Mouse (Mus musculus) liver, postnatal 0 days (tissue): Measurements from ENCODE around the gene Gria1. TPM values are rescaled to one million over a fixed set of nuclear protein-coding genes. Genes with fewer than 3 reads are reported as not detected.

ENCODE experiments used
- ATAC-seq: fragments of 200-750 bp; cut with Nextera tagmentation; 2 replicates; pipeline ENCODE4 v1.8.0; 2017; ENCODE audit warnings: mild to moderate bottlenecking, moderate library complexity
- DNase-seq: peaks from one replicate; pipeline ENCODE4 v3.0.0-alpha.2; 2016
- H3K27ac ChIP-seq: fragments of 300-500 bp; sonication (generic); 2 replicates; pipeline ENCODE4 v1.5.1; 2014; ENCODE audit warnings: antibody characterized with exemption, moderate library complexity, mild to moderate bottlenecking, low read depth
- H3K27me3 ChIP-seq: fragments of 300-500 bp; sonication (generic); 2 replicates; pipeline ENCODE4 v1.6.1; 2014; ENCODE audit warnings: low read length, control low read depth, mixed read lengths; ENCODE audit not compliant: insufficient read depth
- H3K36me3 ChIP-seq: fragments of 300-500 bp; sonication (generic); replicated peaks from 2 replicates; pipeline ENCODE4 v1.6.1; 2014; ENCODE audit warnings: mild to moderate bottlenecking, control low read depth, low read length, moderate library complexity, mixed read lengths; ENCODE audit not compliant: insufficient read depth
- H3K4me1 ChIP-seq: fragments of 300-500 bp; sonication (generic); 2 replicates; pipeline ENCODE4 v1.6.1; 2014; ENCODE audit warnings: antibody characterized with exemption, mild to moderate bottlenecking, control low read depth; ENCODE audit not compliant: insufficient read depth
- H3K4me2 ChIP-seq: fragments of 300-500 bp; sonication (generic); 2 replicates; pipeline ENCODE4 v1.6.1; 2014; ENCODE audit warnings: low read depth, mild to moderate bottlenecking, low read length, moderate library complexity, mixed read lengths
- H3K4me3 ChIP-seq: fragments of 300-500 bp; sonication (generic); 2 replicates; pipeline ENCODE4 v1.5.1; 2014; ENCODE audit warnings: low read depth, low read length
- H3K9ac ChIP-seq: fragments of 300-500 bp; sonication (generic); replicated peaks from 2 replicates; pipeline ENCODE4 v1.6.1; 2014; ENCODE audit warnings: mild to moderate bottlenecking, moderate library complexity
- H3K9me3 ChIP-seq: fragments of 300-500 bp; sonication (generic); 2 replicates; pipeline ENCODE4 v1.6.1; 2016; ENCODE audit warnings: mild to moderate bottlenecking, control low read depth, low read length, mixed read lengths
- CTCF ChIP-seq: sonication (generic); IDR thresholded peaks from 2 replicates; pipeline ENCODE4 v1.5.1; 2016; ENCODE audit warnings: antibody characterized with exemption, low read depth
- EP300 ChIP-seq: IDR thresholded peaks from 2 replicates; pipeline ENCODE4 v1.6.1; 2016; ENCODE audit warnings: antibody characterized with exemption, low read depth, mild to moderate bottlenecking
- WGBS: fragments of 180-500 bp; shearing (Covaris S2); extraction: QIAGEN DNeasy Blood & Tissue Kit; methylation state at CpG from one replicate; pipeline ENCODE4 v1.1.7; 2014; ENCODE audit not compliant: insufficient replicate concordance; 5-methylcytosine and 5-hydroxymethylcytosine counted together
- polyA plus RNA-seq: library from polyadenylated mRNA; unstranded; fragments of >200 nt; fragmentation: Nextera tagmentation; extraction: Ambion mirVana; gene quantifications from 2 replicates; pipeline ENCODE4 v1.2.1, GENCODE M21; 2015

Gria1 gene
- polyA plus RNA-seq, 1 experiment from 2014 or later = not detected

DNA sequence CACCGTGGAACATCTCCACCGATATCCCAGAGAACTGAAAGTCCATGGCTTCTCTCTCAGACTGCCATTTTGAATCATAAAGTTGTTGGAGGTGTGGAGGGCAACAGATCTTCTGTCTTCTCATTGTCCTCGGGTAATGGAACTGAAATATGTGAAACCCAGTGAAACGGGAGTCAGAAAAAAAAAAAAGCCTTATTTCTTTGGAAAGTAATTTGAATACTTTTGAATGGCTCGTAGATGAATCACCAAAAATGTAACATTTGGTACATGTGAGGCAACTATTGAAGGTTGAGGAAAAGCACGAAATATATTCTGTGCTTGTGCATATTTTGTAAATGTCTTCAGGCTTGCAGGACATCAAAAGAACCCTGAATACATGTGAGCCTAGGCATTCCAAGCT lies 151.7 kb downstream of the Gria1 start:
- Histone ChIP-seq H3K4me1 (no peaks in the 10 kb centered on the region), H3K9me3 (no peaks in the 10 kb centered on the region), H3K27me3 (no peaks in the 10 kb centered on the region), H3K4me3 (no peak overlapping the region), H3K4me2 (no peak overlapping the region), H3K9ac (no peak overlapping the region), H3K36me3 (no peaks in the 10 kb centered on the region), H3K27ac (no peak overlapping the region)
- ATAC-seq = no peak
- DNase-seq = no peak
- no peak for TF ChIP-seq EP300
- TF ChIP-seq CTCF = no peak
- 73% methylated on average over 6 of the region's 6 CpGs for WGBS

- Histone ChIP-seq H3K9ac (no peak overlapping the region), H3K27me3 (no peaks in the 10 kb centered on the region), H3K4me1 (no peaks in the 10 kb centered on the region), H3K4me2 (no peak overlapping the region), H3K9me3 (no peaks in the 10 kb centered on the region), H3K4me3 (no peak overlapping the region), H3K27ac (no peak overlapping the region), H3K36me3 (no peaks in the 10 kb centered on the region)
- TF ChIP-seq CTCF = no peak
- TF ChIP-seq EP300 = no peak
- 60% methylated on average over 6 of the region's 6 CpGs for WGBS
- DNase-seq = no peak
- ATAC-seq = no peak
These were observed 158.9 kb downstream of the Gria1 start for GRCm38 (mm10) chr11:57170058-57170457.

DNA sequence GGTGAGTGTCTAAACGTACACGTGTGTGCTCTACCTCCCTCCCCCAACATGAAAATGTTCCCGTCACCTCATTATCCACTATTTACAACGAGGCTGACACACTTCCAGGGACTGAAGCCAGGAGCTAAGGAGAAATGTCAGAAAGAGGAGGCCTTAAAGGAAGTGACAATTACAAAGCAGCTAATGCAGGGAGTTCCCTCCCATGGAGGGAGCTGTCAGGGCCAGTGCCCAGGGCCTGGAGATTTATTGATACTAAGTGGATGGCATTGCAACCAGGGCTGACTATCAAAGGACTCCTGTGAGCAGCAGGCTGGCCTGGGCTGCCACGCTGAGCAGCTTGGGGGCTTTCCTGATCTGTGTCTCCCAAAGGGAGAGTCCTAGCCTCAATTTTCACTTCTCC lies 163.0 kb downstream of the Gria1 start:
- no peak for ATAC-seq
- H3K4me2 ChIP-seq = no peak overlapping the region
- TF ChIP-seq CTCF (no peak), EP300 (no peak)

GRCm38 (mm10) chr11:57176552-57176951 lies 165.4 kb downstream of the Gria1 start:
- no peaks in the 10 kb centered on the region for H3K9me3 ChIP-seq
- no peak for ATAC-seq
- H3K4me2 ChIP-seq = no peak overlapping the region
- H3K9ac ChIP-seq = no peak overlapping the region
- no peak for DNase-seq
- no peak for TF ChIP-seq EP300
- peak; percentile 31 for TF ChIP-seq CTCF
- WGBS = 39% methylated on average over 3 of the region's 3 CpGs
- H3K4me1 ChIP-seq = no peaks in the 10 kb centered on the region
- no peak overlapping the region for H3K27ac ChIP-seq
- H3K4me3 ChIP-seq = no peak overlapping the region
- H3K36me3 ChIP-seq = no peaks in the 10 kb centered on the region
- H3K27me3 ChIP-seq = no peaks in the 10 kb centered on the region

More for the DNA sequence above, 163.0 kb downstream of the Gria1 start:
- DNase-seq = no peak
- H3K36me3 ChIP-seq = no peaks in the 10 kb centered on the region
- H3K27me3 ChIP-seq = no peaks in the 10 kb centered on the region
- 46% methylated on average over 5 of the region's 5 CpGs for WGBS
- H3K9ac ChIP-seq = no peak overlapping the region
- no peak overlapping the region for H3K4me3 ChIP-seq
- no peak overlapping the region for H3K27ac ChIP-seq
- H3K9me3 ChIP-seq = no peaks in the 10 kb centered on the region
- H3K4me1 ChIP-seq = no peaks in the 10 kb centered on the region

DNA sequence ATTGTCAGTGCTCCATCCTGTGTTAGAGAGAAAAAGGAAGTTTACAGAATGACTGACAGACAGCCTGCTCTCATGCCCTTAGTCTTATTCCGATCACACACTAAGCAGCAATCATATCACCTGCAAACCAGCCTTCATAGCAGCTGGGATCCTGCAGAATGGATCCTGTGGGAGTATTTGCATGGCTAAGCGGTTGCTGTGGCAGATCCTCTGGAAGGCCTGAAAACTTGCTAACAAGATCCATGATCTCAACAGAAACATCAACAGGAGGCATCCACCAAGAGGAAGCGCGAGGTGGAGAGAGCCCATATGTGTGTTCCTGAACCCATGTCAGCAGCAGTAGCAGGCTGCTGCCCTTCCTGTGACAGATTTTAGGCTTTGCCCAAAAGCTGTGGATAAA lies 173.0 kb downstream of the Gria1 start:
- DNase-seq = no peak
- no peaks in the 10 kb centered on the region for H3K4me1 ChIP-seq
- no peaks in the 10 kb centered on the region for H3K36me3 ChIP-seq
- no peak overlapping the region for H3K9ac ChIP-seq
- 75% methylated on average over 4 of the region's 4 CpGs for WGBS
- H3K9me3 ChIP-seq = no peaks in the 10 kb centered on the region
- H3K4me3 ChIP-seq = no peak overlapping the region
- H3K27ac ChIP-seq = no peak overlapping the region
- TF ChIP-seq CTCF (no peak), EP300 (no peak)
- H3K4me2 ChIP-seq = no peak overlapping the region
- no peak for ATAC-seq
- no peaks in the 10 kb centered on the region for H3K27me3 ChIP-seq

DNA sequence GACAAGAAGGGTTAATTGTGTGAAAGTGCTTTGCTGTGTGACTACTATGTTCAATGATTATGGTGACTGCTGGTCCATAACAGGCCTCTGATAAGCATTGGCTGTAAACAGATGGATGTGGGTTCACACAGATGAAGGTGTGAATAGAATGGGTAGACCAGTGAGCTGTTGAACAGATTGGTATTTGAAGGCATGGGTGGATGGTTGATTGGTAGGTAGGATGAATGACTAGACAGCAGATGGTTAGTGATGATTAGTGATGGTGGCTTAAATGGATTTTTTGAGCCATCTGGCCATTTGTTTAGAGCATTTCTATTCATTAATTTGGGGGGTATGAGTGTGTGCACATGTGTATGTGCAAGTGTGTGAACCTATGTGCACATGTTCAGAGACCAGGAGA lies 173.9 kb downstream of the Gria1 start:
- TF ChIP-seq CTCF (no peak), EP300 (no peak)
- no peaks in the 10 kb centered on the region for H3K4me1 ChIP-seq
- ATAC-seq (no peak), DNase-seq (no peak)
- H3K27me3 ChIP-seq = no peaks in the 10 kb centered on the region
- H3K4me3 ChIP-seq = no peak overlapping the region
- no peaks in the 10 kb centered on the region for H3K9me3 ChIP-seq
- no peak overlapping the region for H3K27ac ChIP-seq
- H3K36me3 ChIP-seq = no peaks in the 10 kb centered on the region
- H3K9ac ChIP-seq = no peak overlapping the region
- H3K4me2 ChIP-seq = no peak overlapping the region

DNA sequence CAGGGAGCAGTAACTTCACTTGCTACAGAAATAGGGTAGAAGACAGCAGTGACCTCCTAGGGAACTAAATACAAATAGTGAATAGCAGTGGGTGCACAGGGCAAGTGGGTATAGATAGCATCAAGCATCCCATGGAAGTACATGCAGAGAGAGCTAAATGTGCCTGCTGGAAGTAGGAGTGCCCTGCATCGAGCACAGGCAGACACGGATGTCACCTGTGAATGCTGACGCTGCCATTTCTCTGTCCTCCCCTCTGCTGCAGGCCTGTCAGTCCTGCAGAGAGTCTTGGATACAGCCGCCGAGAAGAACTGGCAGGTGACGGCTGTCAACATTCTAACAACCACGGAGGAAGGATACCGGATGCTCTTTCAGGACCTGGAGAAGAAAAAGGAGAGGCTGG lies 178.2 kb downstream of the Gria1 start:
- Histone ChIP-seq H3K4me1 (no peaks in the 10 kb centered on the region), H3K27ac (no peak overlapping the region), H3K9me3 (no peaks in the 10 kb centered on the region), H3K4me2 (no peak overlapping the region), H3K9ac (no peak overlapping the region), H3K4me3 (no peak overlapping the region), H3K36me3 (no peaks in the 10 kb centered on the region), H3K27me3 (no peaks in the 10 kb centered on the region)
- ATAC-seq (no peak), DNase-seq (no peak)
- WGBS = 74% methylated on average over 8 of the region's 8 CpGs
- no peak for TF ChIP-seq EP300
